Mouse (Mus musculus) hindbrain, embryonic 14.5 days (tissue): ENCODE results near the gene 1700003F12Rik. TPM values are rescaled to one million over a fixed set of nuclear protein-coding genes. Genes with fewer than 3 reads are reported as not detected.

ENCODE experiments used
- ATAC-seq: fragments of 200-750 bp; cut with Nextera tagmentation; 2 replicates; pipeline ENCODE4 v1.8.0; 2017; ENCODE audit warnings: moderate number of reproducible peaks, mild to moderate bottlenecking, moderate TSS enrichment, moderate library complexity; ENCODE audit not compliant: low FRiP score
- DNase-seq: peaks from one replicate; pipeline ENCODE4 v3.0.0-alpha.2; 2015; ENCODE audit warnings: low spot score
- H3K27ac ChIP-seq: fragments of 300-500 bp; sonication (generic); 2 replicates; pipeline ENCODE4 v1.5.1; 2014; ENCODE audit warnings: mild to moderate bottlenecking, moderate library complexity
- H3K27me3 ChIP-seq: fragments of 300-500 bp; sonication (generic); 2 replicates; pipeline ENCODE4 v1.6.1; 2014; ENCODE audit warnings: mild to moderate bottlenecking, low read length, mixed read lengths; ENCODE audit not compliant: control insufficient read depth, insufficient read depth
- H3K36me3 ChIP-seq: fragments of 300-500 bp; sonication (generic); replicated peaks from 2 replicates; pipeline ENCODE4 v1.6.1; 2014; ENCODE audit not compliant: control insufficient read depth, insufficient read depth
- H3K4me1 ChIP-seq: fragments of 300-500 bp; sonication (generic); replicated peaks from 2 replicates; pipeline ENCODE4 v1.6.1; 2014; ENCODE audit warnings: antibody characterized with exemption, low read length, mixed read lengths; ENCODE audit not compliant: control insufficient read depth, insufficient read depth
- H3K4me2 ChIP-seq: fragments of 300-500 bp; sonication (generic); replicated peaks from 2 replicates; pipeline ENCODE4 v1.6.1; 2014; ENCODE audit warnings: mild to moderate bottlenecking, moderate library complexity
- H3K4me3 ChIP-seq: fragments of 300-500 bp; sonication (generic); replicated peaks from 2 replicates; pipeline ENCODE4 v1.5.1; 2014; ENCODE audit warnings: mild to moderate bottlenecking, low read length
- H3K9ac ChIP-seq: fragments of 300-500 bp; sonication (generic); 2 replicates; pipeline ENCODE4 v1.6.1; 2014
- H3K9me3 ChIP-seq: fragments of 300-500 bp; sonication (generic); 2 replicates; pipeline ENCODE4 v1.6.1; 2016; ENCODE audit warnings: low read length; ENCODE audit not compliant: control insufficient read depth
- WGBS: fragments of 180-500 bp; shearing (Covaris S2); extraction: QIAGEN DNeasy Blood & Tissue Kit; methylation state at CpG from one replicate; pipeline ENCODE4 v1.1.7; 2014; 5-methylcytosine and 5-hydroxymethylcytosine counted together
- polyA plus RNA-seq: library from polyadenylated mRNA; unstranded; fragments of >200 nt; fragmentation: Nextera tagmentation; extraction: Ambion mirVana; gene quantifications from 2 replicates; pipeline ENCODE4 v1.2.1, GENCODE M21; 2014

Gene 1700003F12Rik
- polyA plus RNA-seq, 1 experiment from 2014 or later = 1.5 TPM

DNA sequence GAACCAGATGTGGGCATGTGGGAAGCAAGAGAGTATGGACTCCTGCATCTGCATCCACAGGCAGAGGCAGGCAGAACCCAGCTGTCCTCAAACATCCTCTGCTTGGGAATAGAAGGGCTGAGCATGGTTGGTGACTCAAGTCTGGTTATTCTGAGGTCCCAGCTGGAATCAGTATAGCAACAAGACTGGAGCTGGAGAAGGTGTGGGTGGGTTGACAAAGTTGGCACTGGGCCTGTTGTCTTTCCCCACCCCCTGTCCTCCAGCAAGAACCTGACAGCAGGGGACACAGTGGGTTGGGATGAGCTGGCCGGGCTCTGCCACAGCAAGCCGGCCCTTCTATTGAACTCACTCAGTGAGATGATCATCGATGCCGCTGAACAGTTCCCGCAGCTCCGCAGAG is 8.3 kb downstream of the 1700003F12Rik start:
- DNase-seq = no peak
- no peaks in the 10 kb centered on the region for H3K36me3 ChIP-seq
- 68% methylated on average over 6 of the region's 6 CpGs for WGBS
- ATAC-seq = no peak
- no peak overlapping the region for H3K27ac ChIP-seq
- no peak overlapping the region for H3K4me2 ChIP-seq
- H3K27me3 ChIP-seq = 0 out of 2 replicates have a peak, but pooled peaks cover 6% of the 10 kb centered on the region
- no peak overlapping the region for H3K4me3 ChIP-seq
- H3K9ac ChIP-seq = no peak overlapping the region
- H3K4me1 ChIP-seq = peaks cover 31% of the 10 kb centered on the region
- H3K9me3 ChIP-seq = no peaks in the 10 kb centered on the region

DNA sequence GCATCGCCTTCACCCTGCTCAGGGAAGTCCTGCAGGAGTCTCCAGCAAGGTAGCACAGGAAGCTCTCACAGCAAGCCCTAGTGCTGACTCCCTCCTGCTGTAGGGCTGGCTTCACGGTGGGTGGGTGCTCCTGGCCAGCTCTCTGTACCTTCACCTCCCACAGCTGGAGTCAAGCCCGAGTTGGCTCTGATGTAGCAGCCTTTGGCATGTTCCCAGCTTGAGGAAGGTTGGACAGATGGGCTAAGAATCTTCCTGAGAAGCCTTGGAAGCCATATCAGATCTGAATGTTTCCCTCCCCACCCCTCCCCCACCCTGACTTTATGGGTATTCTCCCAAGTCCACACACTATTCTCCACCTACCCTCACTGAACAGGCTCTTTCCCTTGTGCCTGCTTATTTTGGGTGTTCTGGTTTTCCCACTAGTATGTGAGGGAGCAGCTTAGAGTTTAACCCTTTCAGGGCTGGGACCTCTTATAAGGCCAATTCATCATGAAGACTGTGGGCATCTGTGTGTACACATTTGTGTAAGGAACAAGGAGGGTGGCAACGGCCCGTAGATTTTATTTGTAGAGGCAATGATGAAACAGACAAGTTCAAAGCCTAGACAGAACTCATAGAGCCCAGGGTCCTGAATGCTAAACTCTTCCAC is 10.4 kb downstream of the 1700003F12Rik start:
- peaks cover 24% of the 10 kb centered on the region for H3K4me1 ChIP-seq
- H3K9me3 ChIP-seq = no peaks in the 10 kb centered on the region
- no peak overlapping the region for H3K4me3 ChIP-seq
- no peaks in the 10 kb centered on the region; the same call in 1 of the 2 replicates for H3K36me3 ChIP-seq
- 51% methylated on average over 5 of the region's 5 CpGs for WGBS
- DNase-seq (no peak), ATAC-seq (no peak)
- H3K9ac ChIP-seq = peak overlapping the region; percentile 29; the same call in 1 of the 2 replicates
- no peaks in the 10 kb centered on the region for H3K27me3 ChIP-seq
- H3K27ac ChIP-seq = no peak overlapping the region
- H3K4me2 ChIP-seq = peak overlapping the region; percentile 79

DNA sequence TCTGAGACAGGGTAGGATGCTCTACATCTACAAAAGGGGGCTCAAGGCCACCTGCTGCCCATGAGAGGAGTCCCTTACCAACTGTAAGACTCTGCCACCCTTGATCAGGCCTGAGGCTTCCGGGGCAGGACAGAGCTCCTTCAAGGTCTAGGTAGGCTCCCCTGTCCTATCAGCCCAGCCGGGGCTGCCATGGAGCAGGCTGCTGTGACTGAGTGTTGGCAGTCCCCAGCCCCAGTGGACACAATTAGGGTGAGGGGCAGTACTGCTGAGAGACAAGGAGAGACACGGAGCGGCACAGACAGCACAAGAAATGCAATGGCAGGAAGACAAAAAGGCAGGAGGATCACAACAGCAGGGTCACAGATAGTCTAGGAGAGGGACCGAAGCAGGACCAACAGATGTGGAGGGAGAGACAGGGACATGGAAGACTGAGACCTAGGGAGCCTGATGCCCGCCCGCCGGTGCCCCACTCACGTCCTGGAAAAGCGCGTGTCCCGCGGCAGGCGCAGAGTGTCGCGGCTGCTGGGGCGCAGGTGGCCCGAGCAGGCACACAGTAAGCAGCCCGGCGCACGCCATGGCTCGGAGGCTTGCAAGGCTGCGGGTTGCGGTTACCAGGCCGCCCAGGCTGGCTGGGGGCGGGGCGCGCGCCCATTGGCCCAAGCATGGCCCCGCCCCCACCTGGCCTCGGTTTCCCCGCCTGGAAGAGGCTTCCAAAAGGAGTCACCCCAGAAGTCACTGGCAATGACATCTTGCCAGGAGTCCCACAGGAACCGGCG is 11.6 kb downstream of the 1700003F12Rik start, which contains the start of gene Necab3:
Gene Necab3 (minus strand): TSS at position 627 of the 776 bp plus-strand sequence.
- H3K36me3 ChIP-seq = peaks cover 8% of the 10 kb centered on the region
- H3K4me1 ChIP-seq = peaks cover 20% of the 10 kb centered on the region
- WGBS = 5% methylated on average over 34 of the region's 34 CpGs
- H3K9ac ChIP-seq = peak within 1 kb of the TSS; percentile 65
- peak; percentile 65; the same call in 1 of the 2 replicates for ATAC-seq
- no peak for DNase-seq
- H3K4me2 ChIP-seq = peak within 1 kb of the TSS; percentile 79
- peak within 1 kb of the TSS; percentile 38 for H3K4me3 ChIP-seq
- no peaks in the 10 kb centered on the region for H3K27me3 ChIP-seq
- peak within 1 kb of the TSS; percentile 23 for H3K27ac ChIP-seq
- no peaks in the 10 kb centered on the region for H3K9me3 ChIP-seq

DNA sequence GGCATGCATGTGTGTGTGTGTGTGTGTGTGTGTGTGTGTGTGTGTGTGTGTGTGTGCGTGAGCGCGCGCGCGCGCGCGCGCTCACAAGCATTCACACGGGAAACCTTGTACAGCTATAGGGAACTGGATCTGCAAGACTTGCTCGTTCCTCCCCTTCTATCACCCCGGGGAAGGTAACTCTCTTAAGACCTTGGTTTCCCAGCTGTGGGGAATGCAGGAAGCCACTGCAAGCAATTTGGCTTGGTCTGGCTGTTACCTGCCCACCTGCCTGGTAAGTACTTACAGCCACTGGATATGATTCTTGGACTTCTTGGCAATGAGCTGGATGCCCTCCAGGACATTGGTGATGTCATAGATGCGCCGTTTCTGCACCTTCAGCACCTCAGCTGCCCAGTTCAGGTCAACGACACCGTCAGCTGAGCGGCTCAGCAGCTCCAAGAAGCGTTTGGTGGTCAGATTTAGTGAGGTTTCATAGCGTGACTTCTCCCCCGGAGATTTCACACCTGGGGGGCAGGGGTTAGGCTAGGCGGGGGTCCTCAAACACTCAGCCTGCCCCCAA is 16.8 kb downstream of the 1700003F12Rik start:
- ATAC-seq = no peak
- 91% methylated on average over 22 of the region's 22 CpGs for WGBS

DNA sequence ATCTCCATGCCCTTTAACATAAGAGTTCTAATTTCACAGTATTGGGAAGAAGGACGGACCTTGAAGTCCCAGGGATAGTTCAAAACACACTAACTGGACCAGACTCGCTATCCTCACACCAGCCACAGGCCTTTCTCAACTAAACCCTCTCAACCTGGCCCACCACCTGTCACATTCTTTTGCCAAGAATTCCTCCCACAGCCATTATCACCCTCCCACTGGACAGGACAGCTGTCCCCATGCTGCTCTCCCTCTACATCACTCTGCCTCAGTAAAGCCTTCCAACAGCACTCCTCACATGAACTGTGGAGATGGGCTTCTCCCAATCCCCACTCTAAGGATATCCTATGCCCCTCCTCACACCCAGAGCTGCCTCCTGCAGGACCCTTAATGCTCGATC is 18.7 kb downstream of the 1700003F12Rik start:
- Histone ChIP-seq H3K4me1 (0 out of 2 replicates have a peak, but pooled peaks cover 4% of the 10 kb centered on the region), H3K27me3 (no peaks in the 10 kb centered on the region), H3K4me2 (no peak overlapping the region), H3K9me3 (no peaks in the 10 kb centered on the region), H3K4me3 (no peak overlapping the region), H3K36me3 (peaks cover 9% of the 10 kb centered on the region), H3K9ac (no peak overlapping the region), H3K27ac (no peak overlapping the region)
- WGBS = 72% methylated on average over 3 of the region's 3 CpGs
- no peak for ATAC-seq
- no peak for DNase-seq

More for the DNA sequence above, 16.8 kb downstream of the 1700003F12Rik start:
- Histone ChIP-seq H3K4me2 (no peak overlapping the region), H3K9me3 (no peaks in the 10 kb centered on the region), H3K4me1 (peaks cover 8% of the 10 kb centered on the region; the same call in 1 of the 2 replicates), H3K27me3 (no peaks in the 10 kb centered on the region), H3K36me3 (peaks cover 9% of the 10 kb centered on the region), H3K4me3 (no peak overlapping the region), H3K9ac (no peak overlapping the region), H3K27ac (no peak overlapping the region)
- DNase-seq = no peak

DNA sequence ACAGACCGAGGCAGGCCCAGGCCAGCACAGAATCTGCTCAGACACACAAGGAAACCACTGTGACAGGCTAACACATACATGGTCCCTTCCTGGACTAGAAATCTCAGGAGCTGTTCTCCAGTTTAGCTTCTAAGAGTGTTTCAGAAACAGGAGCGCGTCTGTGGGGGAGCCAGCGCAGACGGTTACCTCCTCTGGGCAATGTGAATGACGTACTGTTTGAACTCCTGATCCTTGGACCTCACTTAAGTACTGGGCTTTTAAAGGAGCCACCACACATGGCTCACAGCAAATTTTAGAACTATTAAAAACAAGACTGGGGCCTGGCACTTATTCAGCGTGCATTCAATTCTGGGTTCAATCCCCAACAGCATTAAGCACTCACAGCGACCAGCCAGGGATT is 19.8 kb downstream of the 1700003F12Rik start:
- Histone ChIP-seq H3K4me1 (0 out of 2 replicates have a peak, but pooled peaks cover 4% of the 10 kb centered on the region), H3K27ac (no peak overlapping the region), H3K27me3 (no peaks in the 10 kb centered on the region), H3K9me3 (no peaks in the 10 kb centered on the region), H3K36me3 (peaks cover 9% of the 10 kb centered on the region; the same call in 1 of the 2 replicates), H3K4me2 (no peak overlapping the region), H3K9ac (no peak overlapping the region), H3K4me3 (no peak overlapping the region)
- 45% methylated on average over 8 of the region's 8 CpGs for WGBS
- DNase-seq = no peak
- ATAC-seq = no peak

DNA sequence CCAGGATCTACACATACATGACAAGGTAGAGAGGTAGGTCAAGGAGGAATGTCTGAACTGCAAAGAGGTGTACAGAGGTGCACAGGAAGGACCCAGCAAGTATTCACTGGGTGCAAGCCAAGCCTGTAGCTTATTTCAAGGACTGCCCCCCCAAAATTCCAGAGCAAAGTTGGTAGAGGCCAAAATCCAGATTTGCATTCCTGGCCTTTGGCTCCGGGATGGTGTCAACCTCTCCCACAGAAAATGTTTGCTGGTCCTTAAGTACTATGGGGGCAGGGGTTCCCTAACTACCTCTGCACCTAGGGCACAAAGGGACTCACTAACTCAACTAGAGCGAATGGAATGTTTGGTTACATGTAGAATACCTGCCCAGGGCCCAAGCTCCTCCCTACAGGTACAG is 20.9 kb downstream of the 1700003F12Rik start:
- WGBS = 65% methylated on average over 2 of the region's 2 CpGs
- H3K27ac ChIP-seq = peak overlapping the region; percentile 47; the same call in 1 of the 2 replicates
- H3K4me1 ChIP-seq = 0 out of 2 replicates have a peak, but pooled peaks cover 4% of the 10 kb centered on the region
- H3K4me3 ChIP-seq = no peak overlapping the region
- no peaks in the 10 kb centered on the region for H3K9me3 ChIP-seq
- no peak for DNase-seq
- H3K9ac ChIP-seq = no peak overlapping the region
- peaks cover 8% of the 10 kb centered on the region; the same call in 1 of the 2 replicates for H3K36me3 ChIP-seq
- peak overlapping the region; percentile 94 for H3K4me2 ChIP-seq
- no peaks in the 10 kb centered on the region for H3K27me3 ChIP-seq
- no peak for ATAC-seq

DNA sequence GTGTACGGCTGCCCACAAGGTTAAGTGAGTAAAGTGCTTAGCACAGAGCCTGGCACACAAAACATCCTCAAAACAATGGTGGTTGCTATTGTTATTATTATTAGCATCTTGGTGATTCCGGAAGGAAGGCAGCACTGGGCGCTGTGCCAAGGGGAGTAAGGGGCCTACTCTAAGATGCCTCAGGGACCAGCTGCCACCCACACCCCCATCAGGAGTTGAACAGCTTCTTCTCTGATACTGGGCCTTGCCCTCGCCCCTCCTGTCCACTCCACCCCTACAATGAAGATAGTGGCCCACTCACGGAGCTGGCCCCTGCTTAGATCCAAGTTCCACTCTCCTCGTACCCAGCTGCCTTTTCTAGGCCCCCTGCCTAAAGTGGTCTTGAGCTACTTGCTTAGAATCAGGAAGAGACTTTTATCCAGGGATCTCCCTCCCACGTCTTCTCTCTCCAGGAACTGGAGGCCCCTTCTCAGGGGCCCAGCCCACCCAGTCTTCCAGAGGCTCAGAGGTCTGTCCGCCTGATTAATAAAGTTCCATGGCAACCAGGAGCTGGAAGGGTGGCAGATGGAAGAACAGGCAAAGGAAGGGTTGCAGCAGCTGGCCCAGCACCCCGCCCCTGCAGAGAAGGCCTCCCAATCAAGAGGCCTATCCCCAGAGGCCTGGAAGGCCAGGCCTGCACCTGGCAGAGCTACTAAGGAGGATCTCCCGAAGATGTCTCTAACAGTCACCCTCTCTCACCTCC is 21.6 kb downstream of the 1700003F12Rik start:
- no peak for ATAC-seq
- H3K36me3 ChIP-seq = 0 out of 2 replicates have a peak, but pooled peaks cover under 1% of the 10 kb centered on the region
- no peak for DNase-seq
- H3K4me3 ChIP-seq = peak overlapping the region; percentile 74
- H3K9ac ChIP-seq = no peak overlapping the region
- no peaks in the 10 kb centered on the region for H3K9me3 ChIP-seq
- H3K27ac ChIP-seq = peak overlapping the region; percentile 47
- H3K4me1 ChIP-seq = 0 out of 2 replicates have a peak, but pooled peaks cover 4% of the 10 kb centered on the region
- H3K4me2 ChIP-seq = peak overlapping the region; percentile 94
- WGBS = 6% methylated on average over 10 of the region's 10 CpGs
- H3K27me3 ChIP-seq = no peaks in the 10 kb centered on the region
